Mouse (Mus musculus) lung, adult 2 months (tissue): ENCODE measurements around the gene Igsf23. TPM values are rescaled to one million over a fixed set of nuclear protein-coding genes. Genes with fewer than 3 reads are reported as not detected.
A peak's percentile ranks its signal among the peaks of the same experiment; 100 is the strongest.

Experiments
- DNase-seq: peaks from one replicate; pipeline ENCODE4 v3.0.0; 2022
- H3K4me1 ChIP-seq: fragments of 200-500 bp; 2 replicates; pipeline ENCODE4 v1.6.1; 2011; ENCODE audit warnings: low read length; ENCODE audit not compliant: control insufficient read depth, insufficient read depth
- H3K4me3 ChIP-seq: fragments of 200-500 bp; replicated peaks from 2 replicates; pipeline ENCODE3; 2011; ENCODE audit warnings: low read depth, mild to moderate bottlenecking, control low read depth, low read length; ENCODE audit errors: extremely low read depth
- CTCF ChIP-seq: fragments of 200-500 bp; IDR thresholded peaks from 2 replicates; pipeline ENCODE4 v1.5.1; 2011; ENCODE audit warnings: mild to moderate bottlenecking, low read length, control low read depth; ENCODE audit not compliant: insufficient read depth
- POLR2A ChIP-seq: fragments of 200-500 bp; IDR thresholded peaks from 2 replicates; pipeline ENCODE4 v1.6.1; 2011; ENCODE audit warnings: low read depth, mild to moderate bottlenecking, control low read depth, low read length, borderline replicate concordance; ENCODE audit errors: extremely low read depth
- WGBS: fragments of 180-500 bp; shearing (Covaris S2); methylation state at CpG from one replicate; pipeline ENCODE4 v1.1.7; 2018; 5-methylcytosine and 5-hydroxymethylcytosine counted together
- polyA plus RNA-seq: library from polyadenylated mRNA; depleted of rRNA; stranded (reverse); fragments of >200 nt; gene quantifications from 2 replicates; pipeline ENCODE4 v1.2.3, GENCODE M21; 2012

Igsf23 gene
- polyA plus RNA-seq, 1 experiment = 1.2 TPM

DNA sequence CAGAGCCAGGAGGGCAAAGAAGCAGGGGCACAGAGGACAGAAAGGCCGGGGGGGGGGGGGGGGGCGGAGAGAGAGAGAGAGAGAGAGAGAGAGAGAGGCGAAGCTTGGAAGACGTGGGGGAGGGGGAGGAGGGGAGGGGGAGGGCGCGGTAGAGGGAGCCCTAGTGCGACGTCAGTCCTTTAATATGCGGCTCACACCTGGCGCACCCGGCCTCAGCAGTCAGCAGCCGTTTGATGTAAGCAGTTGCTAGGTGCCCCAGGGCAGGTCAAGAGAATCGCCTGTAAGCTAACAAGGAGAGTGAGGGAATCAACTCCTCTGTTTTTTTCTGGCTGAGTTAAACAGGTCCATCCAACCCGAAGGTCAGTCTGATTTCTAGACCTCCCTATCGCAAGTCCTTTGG lies 26.8 kb downstream of the Igsf23 start:
- no peak for TF ChIP-seq CTCF
- TF ChIP-seq POLR2A = no peak
- no peak for DNase-seq
- no peak overlapping the region for H3K4me3 ChIP-seq
- WGBS = 39% methylated on average over 11 of the region's 15 CpGs
- peaks cover 2% of the 10 kb centered on the region; the same call in 1 of the 2 replicates for H3K4me1 ChIP-seq

DNA sequence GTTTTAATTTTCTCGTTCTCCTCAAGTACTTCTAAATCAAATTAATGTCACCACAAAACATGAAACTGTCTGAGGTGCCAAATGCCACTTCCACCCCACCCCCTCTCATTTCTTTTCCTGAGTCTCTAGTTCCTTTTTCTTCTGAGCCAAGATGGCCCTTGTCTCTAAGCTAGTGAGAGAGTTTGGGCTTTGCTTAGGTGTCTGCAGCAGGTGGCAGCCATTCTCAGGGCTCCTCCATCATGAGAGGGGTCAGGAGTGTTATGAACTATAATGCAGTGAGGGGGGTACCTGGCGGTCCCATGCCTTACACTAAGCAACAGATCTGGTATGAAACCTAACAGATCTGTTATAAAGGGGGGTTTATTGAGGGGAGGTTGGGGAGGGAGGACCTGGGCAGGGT lies 27.2 kb downstream of the Igsf23 start:
- DNase-seq = no peak
- peaks cover 2% of the 10 kb centered on the region; the same call in 1 of the 2 replicates for H3K4me1 ChIP-seq
- TF ChIP-seq CTCF (no peak), POLR2A (no peak)
- WGBS = 46% methylated on average over 2 of the region's 2 CpGs
- no peak overlapping the region for H3K4me3 ChIP-seq

DNA sequence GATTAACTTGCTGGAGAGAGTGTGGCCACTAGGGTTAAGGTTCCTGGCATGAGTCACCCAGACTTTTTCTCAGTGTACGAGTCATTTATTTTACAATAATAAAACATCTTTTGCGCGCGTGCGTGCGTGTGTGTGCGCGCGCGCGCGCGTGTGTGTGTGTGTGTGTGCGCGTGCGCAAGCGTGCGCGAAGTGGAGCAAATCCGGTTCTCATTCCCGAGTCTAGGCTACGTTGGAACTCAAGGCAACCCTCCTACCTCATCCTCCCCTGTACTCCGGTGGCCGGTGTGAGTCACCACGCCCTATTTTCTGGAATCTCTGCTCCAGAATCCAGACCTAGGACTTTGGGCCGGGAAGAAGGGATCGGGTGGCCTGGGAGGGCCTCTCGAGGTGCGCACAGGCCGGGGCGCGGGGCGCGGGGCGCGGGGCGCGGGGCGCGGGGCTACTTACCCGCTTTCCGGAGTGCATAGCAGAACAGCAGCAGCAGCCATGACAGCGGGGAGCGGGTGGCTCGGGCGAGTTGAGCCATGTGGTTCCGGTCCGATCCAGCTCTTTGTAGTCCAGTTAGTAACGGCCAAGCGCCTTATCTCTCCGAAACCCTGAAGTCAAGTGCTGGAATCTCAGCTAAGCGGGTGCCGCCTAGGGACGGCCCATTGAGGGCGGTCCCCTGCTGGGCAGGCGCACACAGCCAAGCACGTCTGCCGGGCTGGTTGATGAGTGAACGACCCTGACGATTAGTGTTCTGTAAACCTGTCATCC lies 29.9 kb downstream of the Igsf23 start, which contains the start of gene Pvr:
Gene Pvr (minus strand): TSS at position 655 of the 756 bp plus-strand sequence.
- peak within 1 kb of the TSS; percentile 65 for H3K4me3 ChIP-seq
- DNase-seq = peak; percentile 81
- TF ChIP-seq POLR2A (peak; percentile 86; the same call in 1 of the 2 replicates), CTCF (no peak)
- H3K4me1 ChIP-seq = no peaks in the 10 kb centered on the region; the same call in 1 of the 2 replicates
- WGBS = under 1% methylated on average over 60 of the region's 60 CpGs

DNA sequence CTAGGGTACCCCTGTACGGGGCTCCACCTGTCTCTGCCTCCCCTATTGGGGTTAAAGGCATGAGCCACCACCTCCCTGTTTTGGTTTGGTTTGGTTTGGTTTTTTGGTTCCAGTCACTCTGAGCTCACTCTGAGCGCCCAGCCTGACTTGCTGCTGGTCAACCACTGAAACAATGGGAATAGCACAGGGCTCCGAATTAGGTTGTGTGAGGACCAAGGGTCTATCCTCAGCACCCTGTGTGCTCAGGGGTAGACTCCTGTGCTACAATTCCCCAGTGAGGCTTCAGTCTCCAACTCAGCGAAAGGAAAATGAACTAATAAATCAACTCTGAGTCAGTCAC lies 30.4 kb downstream of the Igsf23 start:
- DNase-seq = no peak
- Histone ChIP-seq H3K4me1 (no peaks in the 10 kb centered on the region; the same call in 1 of the 2 replicates), H3K4me3 (peak overlapping the region; percentile 65)
- TF ChIP-seq POLR2A = no peak
- TF ChIP-seq CTCF = no peak
- WGBS = 16% methylated on average over 4 of the region's 4 CpGs

DNA sequence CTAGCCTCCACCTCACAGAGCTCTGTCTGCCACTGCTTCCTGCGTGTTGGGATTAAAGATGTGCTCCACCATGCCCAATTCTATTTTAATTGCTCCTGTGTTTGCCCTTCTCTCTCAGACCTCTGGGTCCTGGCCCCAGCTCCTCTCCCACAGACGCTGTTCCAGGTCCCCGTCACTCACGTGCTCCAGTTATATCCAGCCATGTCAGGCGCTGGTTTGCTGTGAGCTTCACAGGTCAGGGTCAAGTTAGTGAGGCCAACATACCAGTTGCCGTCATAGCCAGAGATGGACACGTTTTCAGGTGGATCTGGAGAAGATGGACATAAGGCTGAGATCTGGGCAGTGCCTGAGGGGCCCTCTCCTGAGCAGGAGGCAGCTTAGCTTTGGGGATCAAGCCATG lies 36.0 kb downstream of the Igsf23 start:
- no peak overlapping the region for H3K4me3 ChIP-seq
- no peak for DNase-seq
- no peak for TF ChIP-seq POLR2A
- TF ChIP-seq CTCF = no peak
- H3K4me1 ChIP-seq = no peaks in the 10 kb centered on the region
- WGBS = 91% methylated on average over 7 of the region's 7 CpGs

DNA sequence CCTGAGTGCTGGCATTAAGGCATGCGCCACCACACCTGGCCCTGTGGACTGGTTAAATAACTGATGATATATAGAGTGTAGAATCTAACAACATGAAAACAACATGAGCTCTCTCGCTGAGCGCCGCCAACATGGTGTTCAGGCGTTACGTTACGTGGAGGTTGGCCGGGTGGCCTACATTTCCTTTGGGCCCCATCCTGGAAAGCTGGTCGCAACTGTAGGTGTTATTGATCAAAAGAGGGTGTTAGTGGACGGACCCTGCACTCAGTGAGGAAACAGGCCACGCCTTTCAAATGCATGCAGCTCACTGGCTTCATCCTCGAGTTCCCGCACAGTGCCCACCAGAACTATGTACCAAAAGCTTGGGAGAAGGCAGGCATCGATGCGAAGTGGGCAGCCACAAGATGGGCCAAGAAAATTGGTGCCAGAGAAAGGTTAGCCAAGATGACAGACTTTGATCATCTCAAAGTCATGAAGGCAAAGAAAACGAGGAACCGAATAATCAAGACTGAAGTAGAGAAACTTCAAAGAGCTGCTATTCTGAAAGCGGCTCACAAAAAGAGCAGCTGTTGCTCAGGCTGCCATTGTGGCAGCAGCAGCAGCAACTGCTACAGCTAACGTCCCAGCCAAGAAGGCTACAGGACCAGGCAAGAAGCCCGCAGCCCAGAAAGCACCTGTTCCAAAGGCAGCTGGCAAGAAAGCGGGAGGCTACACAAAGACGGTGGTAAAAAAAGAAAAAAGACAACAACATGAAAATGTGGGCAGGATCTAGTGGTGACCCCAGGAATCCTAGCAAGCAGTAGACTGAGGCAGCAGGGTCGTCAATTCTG lies 38.6 kb downstream of the Igsf23 start:
- no peak for DNase-seq
- no peaks in the 10 kb centered on the region for H3K4me1 ChIP-seq
- H3K4me3 ChIP-seq = no peak overlapping the region
- 88% methylated on average over 23 of the region's 23 CpGs for WGBS
- TF ChIP-seq POLR2A = no peak
- TF ChIP-seq CTCF = no peak

DNA sequence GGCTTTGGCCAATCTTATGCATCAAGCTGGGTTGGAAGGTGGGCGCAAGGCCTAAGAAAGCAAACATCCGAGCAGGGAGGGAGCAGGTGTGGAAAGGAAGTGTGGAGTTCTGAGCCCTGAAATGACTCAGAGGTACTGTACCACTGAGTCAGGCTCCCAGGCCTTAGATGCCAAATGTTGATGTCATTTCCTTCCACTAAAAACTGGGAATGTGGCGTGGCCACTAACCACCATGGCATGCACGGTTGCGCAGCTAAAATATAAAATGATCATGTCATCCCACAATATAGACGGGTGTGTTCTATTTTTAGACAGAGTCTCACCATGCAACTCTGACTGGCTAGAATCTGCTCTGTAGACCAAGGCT lies 39.3 kb downstream of the Igsf23 start:
- Histone ChIP-seq H3K4me1 (no peaks in the 10 kb centered on the region), H3K4me3 (no peak overlapping the region)
- 69% methylated on average over 6 of the region's 6 CpGs for WGBS
- DNase-seq = no peak
- no peak for TF ChIP-seq POLR2A
- TF ChIP-seq CTCF = no peak

DNA sequence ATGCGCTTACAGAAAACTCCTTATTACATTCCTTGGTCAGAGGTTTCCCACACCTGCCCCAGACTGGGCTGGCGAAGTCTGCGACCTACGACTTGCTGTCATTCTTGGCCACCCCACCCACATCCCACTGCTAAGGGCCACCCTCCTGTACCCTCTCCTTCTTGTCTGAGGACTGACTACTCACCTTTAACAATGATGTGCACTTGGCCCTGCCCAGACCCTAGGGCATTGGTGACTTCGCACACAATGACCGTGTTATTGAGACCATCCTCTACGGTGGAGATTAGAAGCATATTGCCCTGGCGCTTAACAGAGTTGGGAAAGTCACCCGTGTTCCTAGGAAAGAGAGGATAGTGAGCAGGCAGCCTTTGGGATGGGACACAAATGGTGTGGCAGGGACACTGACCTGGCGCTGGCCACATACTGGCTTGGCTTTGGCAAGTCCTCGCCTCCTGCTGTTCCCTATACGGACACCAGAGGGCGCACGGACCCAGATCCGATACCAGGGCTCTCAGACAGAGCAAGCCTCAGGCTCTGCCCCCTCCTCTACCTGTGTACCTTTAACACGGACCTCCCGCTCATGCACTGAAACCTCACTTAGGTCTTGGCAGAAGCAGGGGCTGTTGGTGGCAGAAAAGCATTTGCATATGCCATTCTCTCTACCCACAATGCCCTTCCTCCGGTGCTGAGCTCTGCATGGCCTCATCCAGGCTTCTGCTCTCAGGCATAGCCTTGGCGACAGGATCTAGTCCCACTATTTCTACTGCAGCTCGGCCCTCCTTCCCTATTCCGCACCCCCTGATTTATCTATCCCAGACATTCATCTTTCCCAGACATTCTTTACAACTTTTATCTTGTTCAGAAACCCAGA lies 39.9 kb downstream of the Igsf23 start:
- peak; percentile 84 for DNase-seq
- Histone ChIP-seq H3K4me1 (no peaks in the 10 kb centered on the region), H3K4me3 (no peak overlapping the region)
- TF ChIP-seq CTCF = peak; percentile 87
- TF ChIP-seq POLR2A = no peak
- 49% methylated on average over 21 of the region's 21 CpGs for WGBS

DNA sequence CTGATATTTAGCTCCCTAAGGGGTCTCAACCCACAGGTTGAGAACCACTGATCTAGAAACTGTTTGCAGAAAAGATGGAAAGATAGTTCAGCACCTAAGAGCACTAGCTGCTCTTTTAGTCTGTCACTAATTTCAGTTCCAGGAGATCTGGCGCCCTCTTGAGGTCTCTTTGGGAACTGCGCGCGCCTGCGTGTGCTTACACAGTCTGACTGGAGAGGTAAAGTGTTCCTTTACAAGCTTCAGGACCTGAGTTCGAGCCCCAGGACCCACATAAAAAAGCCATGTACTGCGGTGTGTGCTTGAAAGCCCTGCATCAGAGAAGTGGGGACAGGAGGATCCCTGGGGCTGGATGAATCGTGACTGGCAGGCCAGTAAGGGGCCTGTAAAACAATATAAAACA lies 60.7 kb downstream of the Igsf23 start:
- WGBS = 37% methylated on average over 8 of the region's 8 CpGs
- no peak for TF ChIP-seq POLR2A
- peak; percentile 68 for TF ChIP-seq CTCF
- Histone ChIP-seq H3K4me1 (no peaks in the 10 kb centered on the region), H3K4me3 (no peak overlapping the region)
- peak; percentile 57 for DNase-seq
